Mouse (Mus musculus) layer of hippocampus, adult 8-10 months (tissue): ENCODE results near the gene Flot1. TPM values are rescaled to one million over a fixed set of nuclear protein-coding genes. Genes with fewer than 3 reads are reported as not detected.

Experiments
- DNase-seq, 2 experiments: peaks; one replicate each; pipeline ENCODE4 v3.0.0; 2022; ENCODE audit warnings: low spot score in 2 of 2
- microRNA-seq, 2 experiments: library from miRNA; unstranded; fragments of <30 nt; microRNA quantifications; one replicate each; pipeline ENCODE4 v1.2.0; 2022
- total RNA-seq, 4 experiments: library from RNA; stranded (reverse); gene quantifications; 2 replicates each; pipeline ENCODE4 v1.2.4; 2022

Flot1 gene
- total RNA-seq, 4 experiments from 2014 or later = 124 to 142 (median 137) TPM

DNA sequence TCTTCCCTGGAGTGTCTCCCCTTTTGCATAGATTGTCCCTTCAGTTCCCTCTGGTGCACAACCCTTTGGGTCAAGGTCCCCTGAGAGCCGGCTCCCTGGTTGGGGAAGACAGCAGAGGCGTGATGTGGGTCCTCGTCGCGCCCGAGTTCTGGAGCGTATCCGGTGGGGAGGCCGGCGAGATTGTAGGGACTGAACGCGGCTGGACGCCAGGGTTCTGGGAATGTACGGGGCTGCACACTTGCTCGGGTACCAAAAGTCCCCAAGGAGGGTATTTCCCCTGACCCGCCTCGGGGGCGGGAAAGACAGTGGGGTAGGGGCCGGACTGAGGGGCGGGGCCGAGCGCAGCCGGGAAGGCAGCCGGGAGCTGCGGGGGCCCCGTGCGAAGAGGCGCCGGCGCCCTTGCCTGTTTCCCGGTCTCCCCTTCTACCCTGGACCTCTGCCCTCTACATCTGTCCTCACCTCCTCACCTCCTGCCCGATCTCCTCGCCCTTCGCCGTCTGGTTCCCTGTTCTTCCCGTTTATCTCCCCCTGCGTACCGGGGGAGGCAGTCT lies 43.3 kb downstream of the Flot1 start:
- DNase-seq = no peak

DNA sequence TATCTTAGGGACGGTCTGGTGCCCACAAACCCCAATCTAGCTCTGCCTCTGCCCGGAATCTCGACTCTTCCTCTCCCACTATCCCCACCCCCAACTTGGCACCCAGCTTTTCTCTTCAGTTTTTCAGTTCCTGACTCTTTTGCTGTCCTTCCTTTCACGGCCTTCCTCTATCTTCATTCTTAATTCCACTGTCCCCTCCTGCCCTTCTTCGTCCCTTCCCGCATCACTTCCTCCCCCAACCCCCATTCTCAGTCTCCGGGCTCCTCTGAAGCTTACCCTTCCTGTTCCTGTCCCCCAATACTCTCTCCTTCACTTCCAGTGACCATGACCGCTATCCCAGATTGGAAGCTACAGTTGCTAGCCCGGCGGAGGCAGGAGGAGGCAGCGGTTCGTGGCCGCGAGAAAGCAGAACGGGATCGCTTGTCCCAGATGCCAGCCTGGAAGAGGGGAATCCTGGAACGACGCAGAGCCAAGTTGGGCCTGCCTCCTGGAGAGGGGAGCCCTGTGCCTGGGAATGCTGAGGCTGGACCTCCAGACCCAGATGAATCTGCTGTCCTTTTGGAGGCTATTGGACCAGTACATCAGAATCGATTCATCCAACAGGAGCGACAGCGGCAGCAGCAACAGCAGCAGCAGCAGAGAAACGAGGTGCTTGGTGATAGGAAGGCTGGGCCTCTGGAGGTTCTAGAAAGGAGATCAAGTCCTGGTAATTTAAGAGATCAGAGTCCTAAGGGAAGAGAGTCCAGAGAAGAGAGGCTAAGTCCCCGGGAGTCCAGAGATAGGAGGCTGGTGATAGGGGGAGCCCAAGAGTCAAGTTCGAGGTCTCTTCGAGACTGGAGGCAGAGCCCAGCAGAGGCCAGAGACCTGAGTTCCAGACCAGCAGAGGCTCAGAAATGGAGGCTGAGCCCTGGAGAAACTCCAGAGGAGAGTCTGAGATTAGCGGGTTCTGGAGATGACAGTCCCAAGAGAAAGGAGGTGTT lies 44.2 kb downstream of the Flot1 start:
- no peak for DNase-seq

DNA sequence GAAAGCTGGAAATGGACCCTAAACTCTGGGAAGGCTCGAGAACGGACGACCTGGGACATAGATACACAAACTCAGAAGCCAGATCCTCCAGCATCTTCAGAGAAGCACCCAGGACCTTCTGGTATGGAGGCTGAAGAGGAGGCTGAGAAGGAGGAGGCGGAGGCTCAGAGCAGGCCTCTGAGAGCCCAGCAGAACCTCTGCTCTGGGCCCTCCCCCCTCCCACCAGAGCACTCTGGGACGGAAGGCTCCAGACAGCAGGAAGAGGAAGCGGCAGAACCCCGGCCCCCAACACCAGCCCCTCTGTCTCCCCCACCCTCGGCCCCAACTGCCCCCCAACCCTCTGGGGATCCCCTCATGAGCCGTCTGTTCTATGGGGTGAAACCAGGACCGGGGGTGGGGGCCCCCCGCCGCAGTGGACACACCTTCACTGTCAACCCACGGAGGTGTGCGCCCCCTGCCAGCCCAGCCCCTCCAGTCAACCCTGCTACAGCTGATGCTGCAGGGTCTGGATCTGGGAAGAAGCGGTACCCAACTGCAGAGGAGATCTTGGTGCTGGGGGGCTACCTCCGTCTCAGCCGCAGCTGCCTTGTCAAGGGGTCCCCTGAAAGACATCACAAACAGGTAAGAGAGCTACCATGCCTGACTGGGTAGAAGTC lies 45.3 kb downstream of the Flot1 start:
- no peak for DNase-seq

DNA sequence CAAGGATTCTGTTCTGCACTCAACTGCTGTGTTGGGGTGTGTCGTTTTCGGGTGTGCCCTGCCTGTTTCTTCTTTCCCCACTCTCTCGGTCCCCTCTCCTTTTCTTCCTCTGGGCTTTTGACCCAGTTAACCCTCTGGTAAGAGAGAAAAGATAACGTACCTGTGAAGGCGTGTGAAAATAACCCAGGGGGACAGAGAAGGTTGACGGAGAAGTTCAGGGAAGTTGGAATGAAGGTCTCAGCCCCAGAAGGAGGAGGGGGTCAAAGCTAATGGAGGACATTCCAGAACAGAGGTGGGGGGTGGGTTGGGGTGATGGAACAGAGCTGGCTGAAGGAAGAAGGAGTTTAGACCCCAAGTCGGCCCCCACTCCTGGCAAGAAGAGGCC lies 45.9 kb downstream of the Flot1 start:
- no peak for DNase-seq

DNA sequence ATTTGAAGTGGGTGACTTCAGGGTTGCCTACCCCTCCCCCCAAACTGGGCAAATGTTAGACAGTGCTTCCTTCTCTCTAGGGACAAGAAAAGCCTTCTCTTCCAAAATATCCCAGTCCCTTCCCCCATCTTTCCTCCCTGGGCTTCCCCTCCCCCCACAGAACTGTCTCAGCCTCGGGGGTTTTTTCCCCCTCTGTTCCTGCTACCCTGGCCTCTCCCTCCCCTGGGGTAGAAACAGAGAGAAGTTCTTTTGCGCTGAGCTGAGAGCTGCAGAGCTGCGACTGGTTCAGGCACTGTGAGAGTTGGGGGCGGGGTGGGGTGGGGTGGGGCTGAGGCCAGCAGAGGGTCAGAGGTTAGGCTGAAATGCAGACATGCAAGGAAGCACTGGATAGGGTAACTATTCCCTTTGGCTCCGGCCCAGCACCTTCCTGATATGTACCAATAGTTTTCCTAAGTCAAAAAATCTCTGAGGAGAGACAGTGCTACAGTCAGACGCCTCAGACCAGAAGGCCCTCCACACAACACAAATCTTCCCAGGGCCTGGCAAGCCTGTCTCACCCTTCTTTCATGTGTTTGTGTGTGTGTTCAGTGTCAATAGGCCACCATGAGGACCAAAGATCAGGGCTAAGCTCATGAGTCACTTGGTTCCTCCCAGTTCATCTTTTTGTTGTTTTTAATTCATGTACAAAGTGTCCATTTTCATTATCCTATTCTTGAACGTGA lies 46.5 kb downstream of the Flot1 start:
- no peak for DNase-seq

DNA sequence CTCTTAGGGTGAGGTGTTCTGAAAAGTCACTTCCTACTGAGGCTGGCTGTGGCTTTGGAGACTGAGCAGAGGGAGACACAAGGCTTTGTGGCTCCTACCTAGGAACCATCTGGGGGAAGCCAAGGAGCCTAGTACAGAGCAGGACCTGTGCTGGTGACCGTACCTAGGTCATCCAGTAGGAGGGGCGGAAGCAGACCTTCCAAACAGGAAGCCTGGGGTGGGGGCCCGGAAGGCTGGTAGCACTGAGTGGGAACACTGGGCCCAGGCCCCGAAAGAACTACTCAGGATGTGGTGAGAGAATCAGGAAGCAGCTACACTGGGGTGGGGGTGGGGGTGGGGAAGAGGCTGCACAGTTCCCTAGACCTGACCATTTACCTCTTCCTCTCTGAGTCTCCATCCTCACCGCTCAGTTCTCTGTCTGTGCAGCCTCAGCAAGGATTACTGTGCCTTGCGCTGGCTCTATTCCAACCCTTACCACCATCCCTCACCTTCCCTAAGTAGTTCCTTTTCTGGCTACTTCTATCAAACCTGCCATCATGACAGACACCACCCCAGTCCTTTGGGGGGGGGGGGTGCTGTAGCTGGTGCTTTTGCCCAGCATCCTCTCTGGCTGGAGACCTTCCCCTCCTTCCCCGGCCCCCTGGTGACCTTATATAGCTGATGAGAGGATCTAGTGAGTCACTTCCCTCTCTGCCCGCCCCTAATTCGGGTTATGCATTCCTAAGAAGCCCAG lies 47.3 kb downstream of the Flot1 start:
- DNase-seq = no peak

DNA sequence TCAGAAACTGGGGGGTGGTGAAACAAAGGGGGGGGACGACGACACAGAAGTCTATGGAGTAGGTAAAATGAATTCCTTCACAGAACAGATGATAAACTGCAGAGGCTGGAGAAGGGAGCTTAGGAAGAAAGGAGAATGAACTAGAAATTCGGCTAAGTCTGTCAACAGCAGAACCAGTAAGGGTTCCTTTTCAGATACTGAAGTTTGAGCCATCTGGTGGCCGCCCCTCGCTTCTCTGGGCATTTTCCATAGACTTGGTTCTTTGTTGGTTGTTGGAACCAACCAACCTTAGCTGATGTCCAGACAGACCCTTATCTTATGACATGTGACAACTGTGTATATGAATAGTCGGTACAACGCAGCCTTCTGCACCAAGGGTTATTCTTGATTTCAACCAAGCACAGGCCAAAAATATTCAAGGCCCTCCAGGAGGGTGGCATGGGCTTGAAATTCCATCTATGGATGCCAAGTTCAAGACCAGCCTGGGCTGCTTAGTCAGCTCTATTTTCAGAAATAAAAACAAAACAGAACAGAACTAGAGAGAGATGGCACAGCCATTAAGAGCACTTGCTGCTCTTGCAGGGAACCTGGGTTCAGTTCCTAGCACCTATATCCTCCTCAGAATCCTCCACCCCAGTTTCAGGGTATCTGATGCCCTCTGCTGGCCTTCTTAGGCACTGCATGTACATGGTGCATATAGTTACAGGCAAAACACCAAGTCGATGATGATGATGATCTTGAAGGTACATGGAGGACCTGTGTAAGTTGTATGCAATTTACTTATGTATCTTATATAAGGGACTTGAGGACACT lies 48.1 kb downstream of the Flot1 start:
- no peak for DNase-seq

DNA sequence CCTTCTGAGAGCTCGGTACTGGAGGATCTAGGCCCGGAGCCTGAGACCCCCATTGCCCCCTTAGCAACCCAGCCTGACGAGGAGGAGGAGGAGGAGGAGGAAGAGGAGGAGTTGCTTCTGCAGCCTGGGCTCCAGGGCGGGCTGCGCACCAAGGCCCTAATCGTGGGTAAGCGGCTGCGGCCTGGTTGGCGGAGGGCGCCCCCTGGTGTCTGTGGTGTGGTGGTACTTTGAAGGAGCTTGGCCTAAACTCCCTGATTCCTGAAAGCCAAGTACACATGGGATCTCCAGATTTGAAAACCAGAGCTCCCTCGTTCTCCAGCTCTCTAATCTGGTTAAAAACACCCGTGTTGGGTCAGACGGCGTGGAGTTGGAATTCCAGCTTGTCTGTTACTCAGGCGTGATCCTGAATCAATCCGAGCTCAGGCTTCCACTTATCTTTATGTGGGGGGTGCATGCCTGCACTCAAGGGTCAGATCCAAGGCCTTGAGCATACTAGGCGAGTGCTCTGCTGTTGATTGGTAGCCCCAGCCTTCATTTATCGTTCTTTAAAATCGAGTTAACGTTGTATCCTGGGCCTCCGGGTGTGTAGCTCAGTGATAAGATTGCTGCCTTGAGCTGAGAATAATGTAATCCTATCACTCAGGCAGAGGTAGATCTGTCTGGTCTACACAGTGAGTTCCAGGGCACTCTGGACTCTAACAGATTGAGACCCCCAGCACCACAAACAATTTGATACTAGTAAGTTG lies 50.9 kb downstream of the Flot1 start:
- DNase-seq = peak; percentile 67 to 83

DNA sequence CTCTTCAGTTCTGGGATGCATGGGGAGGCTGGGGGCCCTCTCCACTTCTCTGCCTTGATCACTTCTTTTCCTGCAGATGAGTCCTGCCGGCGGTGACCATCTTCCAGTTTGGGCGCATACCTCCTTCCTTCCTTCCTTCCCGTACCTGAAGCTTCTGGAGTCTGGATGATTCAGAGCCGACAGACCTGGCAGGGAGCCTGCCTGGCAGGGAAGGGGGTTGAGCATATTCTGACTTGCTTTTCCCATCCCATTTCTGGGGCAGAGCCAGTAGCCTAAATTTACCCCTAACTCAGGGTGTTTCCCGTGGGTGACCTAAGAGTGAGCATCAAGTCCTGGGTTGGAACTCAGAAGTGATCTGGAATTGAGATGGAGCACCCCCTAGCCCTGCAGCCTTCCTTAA lies 51.7 kb downstream of the Flot1 start:
- DNase-seq = no peak

DNA sequence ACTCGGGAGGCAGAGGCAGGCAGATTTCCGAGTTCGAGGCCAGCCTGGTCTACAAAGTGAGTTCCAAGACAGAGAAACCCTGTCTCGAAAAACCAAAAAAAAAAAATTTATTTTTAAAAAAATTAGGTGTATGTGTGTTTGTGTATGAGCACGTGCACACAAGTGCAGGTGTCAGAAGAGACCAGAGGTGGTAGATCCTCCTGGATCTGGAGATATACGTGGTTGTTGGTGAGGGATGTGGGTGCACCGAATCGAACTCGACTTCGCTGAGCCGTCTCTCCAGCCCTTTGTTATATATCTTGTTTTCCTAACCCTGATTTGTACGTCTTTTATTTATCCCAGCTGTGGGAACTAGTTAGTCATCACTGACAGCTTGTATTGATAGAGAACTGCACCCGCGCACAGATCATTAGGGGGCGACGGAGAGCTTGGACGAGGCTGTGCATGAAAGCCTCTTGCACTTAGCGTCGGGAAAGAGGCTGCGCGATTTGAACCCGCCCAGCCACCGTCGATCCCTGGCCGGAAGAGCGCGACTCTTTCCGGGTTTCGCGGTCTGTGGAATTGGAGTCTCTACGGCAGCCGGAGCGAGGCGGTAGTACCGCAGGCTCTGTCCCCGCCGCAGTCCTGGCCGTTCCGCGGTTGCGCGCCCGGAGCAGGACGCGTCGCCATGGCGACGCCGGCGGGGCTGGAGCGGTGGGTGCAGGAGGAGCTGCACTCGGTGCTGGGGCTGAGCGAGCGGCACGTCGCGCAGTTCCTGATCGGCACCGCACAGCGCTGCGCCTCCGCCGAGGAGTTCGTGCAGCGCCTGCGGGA lies 56.4 kb downstream of the Flot1 start, which contains the start of gene Dhx16:
Gene Dhx16, plus strand, starts transcription at position 575 of the 813 bp plus-strand sequence.
- peak; percentile 93 to 94 for DNase-seq

Small RNA genes lying within 50 kb of the gene (microRNA-seq; reads per million reads assigned to microRNA genes)
- 0 to 1.3 reads per million in 2 experiments for gene Gm28033

Other genes with a start within 250 kb of the Flot1 start
- not detected for gene Sfta2, start 221.7 kb upstream of the Flot1 start, total RNA-seq
- not detected for gene Gm9573, start 196.6 kb upstream of the Flot1 start, total RNA-seq
- not detected for gene Mucl3, start 179.5 kb upstream of the Flot1 start, total RNA-seq
- gene Vars2, start 155.6 kb upstream of the Flot1 start, total RNA-seq = 10 to 100 TPM; 28.0 to 44.7 (median 35.4) TPM
- 10 to 100 TPM; 28.3 to 35.3 (median 33.2) TPM for gene Gtf2h4, start 149.5 kb upstream of the Flot1 start, total RNA-seq
- 10 to 100 TPM; 58.3 to 84.6 (median 74.1) TPM for gene Ddr1, start 118.6 kb upstream of the Flot1 start, total RNA-seq
- 10 to 100 TPM in 1 of 4 experiments, 1 to 10 TPM in 3; 4.9 to 11.0 (median 7.3) TPM for gene Ier3, start 1.5 kb upstream of the Flot1 start, total RNA-seq
- 100 to 1,000 TPM; 339 to 357 (median 343) TPM for gene Tubb5, start 15.1 kb downstream of the Flot1 start, total RNA-seq
- gene Mdc1, start 18.3 kb downstream of the Flot1 start, total RNA-seq = 10 to 100 TPM; 16.9 to 20.1 (median 18.3) TPM
- 1 to 10 TPM; 1.8 to 3.7 (median 1.9) TPM for gene Nrm, start 38.1 kb downstream of the Flot1 start, total RNA-seq
- gene Ppp1r18, start 42.4 kb downstream of the Flot1 start, total RNA-seq = 10 to 100 TPM in 2 of 4 experiments, 1 to 10 TPM in 2; 6.5 to 19.5 (median 12.8) TPM
- 10 to 100 TPM; 28.3 to 35.3 (median 31.4) TPM for gene Dhx16, start 56.6 kb downstream of the Flot1 start, total RNA-seq
- 10 to 100 TPM; 45.9 to 61.4 (median 50.0) TPM for gene 2310061I04Rik, start 74.2 kb downstream of the Flot1 start, total RNA-seq
- 10 to 100 TPM; 53.2 to 64.1 (median 60.0) TPM for gene Atat1, start 86.8 kb downstream of the Flot1 start, total RNA-seq
- gene Mrps18b, start 93.2 kb downstream of the Flot1 start, total RNA-seq = 10 to 100 TPM; 39.0 to 57.9 (median 42.8) TPM
- gene Ppp1r10, start 93.2 kb downstream of the Flot1 start, total RNA-seq = 10 to 100 TPM; 71.6 to 79.8 (median 74.6) TPM
- gene Abcf1, start 146.5 kb downstream of the Flot1 start, total RNA-seq = 10 to 100 TPM; 68.3 to 76.5 (median 72.7) TPM
- 100 to 1,000 TPM; 135 to 141 (median 138) TPM for gene Gnl1, start 156.6 kb downstream of the Flot1 start, total RNA-seq
- 10 to 100 TPM; 40.5 to 52.4 (median 45.4) TPM for gene Prr3, start 157.0 kb downstream of the Flot1 start, total RNA-seq
- gene H2-T24, start 197.3 kb downstream of the Flot1 start, total RNA-seq = 1 to 10 TPM in 3 of 4 experiments, under 1 TPM in 1; 0.80 to 4.4 (median 2.6) TPM
- 10 to 100 TPM in 2 of 4 experiments, 1 to 10 TPM in 2; 6.6 to 30.9 (median 14.2) TPM for gene H2-T23, start 209.6 kb downstream of the Flot1 start, total RNA-seq
- 10 to 100 TPM; 15.7 to 18.4 (median 16.5) TPM for gene H2-T22, start 219.5 kb downstream of the Flot1 start, total RNA-seq
- not detected for gene Gm6034, start 219.7 kb downstream of the Flot1 start, total RNA-seq
- gene Gm11127, start 235.1 kb downstream of the Flot1 start, total RNA-seq = 1 to 10 TPM in 3 of 4 experiments, under 1 TPM in 1; 1.00 to 5.0 (median 2.2) TPM